Mouse (Mus musculus) thymus, adult 18-20 months (tissue): ENCODE results near the gene Il31ra.
"Not testable (repeated sequence)": the region's sequence is repeated elsewhere in the genome, so short reads cannot be mapped to it uniquely, and the experiment has no call there.

Experiments used
- DNase-seq, 2 experiments: peaks; one replicate each; pipeline ENCODE4 v3.0.0; 2022; ENCODE audit warnings: mixed read lengths in 2 of 2

Il31ra gene

DNA sequence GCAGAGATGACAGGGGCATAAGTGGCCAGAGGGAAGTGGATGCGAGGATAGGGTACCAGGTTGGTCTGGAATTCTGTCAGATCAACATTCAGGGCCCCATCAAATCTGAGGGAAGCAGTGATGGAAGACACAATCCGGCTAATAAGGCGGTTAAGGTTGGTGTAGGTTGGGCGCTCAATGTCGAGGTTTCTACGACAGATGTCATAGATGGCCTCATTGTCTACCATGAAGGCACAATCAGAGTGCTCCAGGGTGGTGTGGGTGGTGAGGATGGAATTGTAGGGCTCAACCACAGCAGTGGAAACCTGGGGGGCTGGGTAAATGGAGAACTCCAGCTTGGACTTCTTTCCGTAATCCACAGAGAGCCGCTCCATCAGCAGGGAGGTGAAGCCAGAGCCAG, at the start of gene Il31ra:
TSS of gene Il31ra (minus strand) at position 101 of the 400 bp plus-strand sequence.
- DNase-seq: not testable (repeated sequence)

DNA sequence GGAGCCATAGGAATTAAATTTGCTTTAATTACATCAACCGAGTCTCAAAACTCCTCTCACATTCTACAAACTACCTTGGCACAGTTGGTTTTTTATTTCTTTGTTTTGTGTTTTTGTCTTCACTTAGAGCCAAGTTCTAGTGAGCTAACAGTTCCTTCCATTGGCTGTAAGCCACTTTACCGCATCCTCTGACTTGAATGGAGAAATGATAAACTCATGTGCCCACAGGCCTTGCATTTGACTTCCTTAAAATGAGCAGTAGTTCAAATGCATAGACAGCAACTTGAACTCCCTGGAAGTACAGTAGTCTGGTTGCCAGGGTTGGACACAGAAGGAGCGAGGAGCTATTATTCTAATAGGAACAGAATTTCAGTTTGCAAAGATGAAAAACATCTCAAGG, 48.7 kb upstream of the Il31ra start:
- no peak for DNase-seq

- DNase-seq: no peak
Observed at GRCm38 (mm10) chr13:112639111-112639510, 45.0 kb upstream of the Il31ra start.

GRCm38 (mm10) chr13:112636498-112636897, 42.3 kb upstream of the Il31ra start:
- no peak for DNase-seq

DNA sequence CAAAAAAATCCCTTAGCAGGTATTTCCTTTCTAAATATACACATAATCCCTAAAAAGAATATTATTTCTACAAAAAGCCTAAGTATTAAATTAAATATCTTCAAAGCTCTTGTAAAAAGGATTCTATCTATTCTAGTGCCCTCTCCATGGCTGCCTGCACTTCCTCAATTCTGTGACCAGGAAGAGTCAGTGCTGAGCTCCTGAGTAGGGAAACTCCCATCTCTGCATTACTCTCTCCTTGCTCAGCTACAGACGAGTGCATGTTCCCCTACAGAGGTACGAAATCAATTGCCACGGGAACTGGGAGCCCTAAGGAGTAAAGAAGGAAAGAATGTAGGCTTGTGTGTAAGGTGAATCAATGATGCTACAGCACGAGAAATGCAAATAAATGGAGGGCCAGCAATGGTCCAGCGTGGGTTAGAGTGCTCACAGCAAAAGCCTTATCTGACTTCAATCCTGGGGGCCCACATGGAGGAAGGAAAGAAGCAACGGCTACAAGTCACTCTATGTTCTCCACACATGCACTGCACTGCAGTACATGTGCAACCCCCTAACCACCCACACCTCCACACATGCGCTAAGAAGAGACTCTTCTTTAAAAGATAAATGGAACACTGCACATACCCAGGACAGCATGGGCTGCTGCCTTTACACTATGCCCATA, 41.1 kb upstream of the Il31ra start:
- DNase-seq: no peak

DNA sequence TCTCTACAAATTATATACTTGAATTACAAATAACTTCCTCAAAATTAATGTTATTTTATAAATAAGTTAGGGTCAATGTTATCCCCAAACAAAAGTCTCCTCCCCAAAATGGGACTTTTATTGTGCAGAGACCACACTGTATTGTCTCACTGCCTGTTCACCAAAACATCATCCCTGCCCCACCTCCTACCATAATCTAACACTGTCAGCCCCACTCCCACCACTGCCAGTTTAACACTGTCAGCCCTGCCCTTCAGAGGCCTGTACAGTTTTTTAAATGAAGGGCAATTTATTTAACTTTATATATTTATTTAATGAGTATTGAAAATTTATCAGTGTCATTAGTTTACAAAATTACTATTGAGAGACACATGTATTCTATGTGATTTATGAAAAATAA, 31.4 kb upstream of the Il31ra start:
- DNase-seq: no peak

DNA sequence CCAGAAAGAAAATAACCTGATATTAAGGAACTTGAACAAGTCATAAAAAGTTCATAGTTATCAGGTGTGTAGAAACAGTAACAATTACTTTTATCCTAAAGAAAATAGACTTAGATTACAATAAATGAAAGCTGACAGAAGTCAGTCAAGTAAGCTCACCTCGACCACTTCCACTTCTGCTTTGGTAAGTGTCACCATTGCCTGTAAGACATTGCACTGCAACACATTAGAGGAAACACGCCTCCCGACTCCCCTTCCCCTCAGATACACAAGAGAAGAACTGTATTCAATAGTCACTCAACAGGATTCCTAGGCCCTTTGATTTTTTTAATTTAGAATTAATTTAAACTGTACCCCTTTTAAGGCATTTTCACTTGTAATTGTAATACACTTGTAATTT, 30.5 kb upstream of the Il31ra start:
- no peak for DNase-seq

- no peak for DNase-seq
Observed at GRCm38 (mm10) chr13:112623656-112624055, 29.5 kb upstream of the Il31ra start.

- no peak for DNase-seq
Observed at GRCm38 (mm10) chr13:112621592-112621991, 27.4 kb upstream of the Il31ra start.

DNA sequence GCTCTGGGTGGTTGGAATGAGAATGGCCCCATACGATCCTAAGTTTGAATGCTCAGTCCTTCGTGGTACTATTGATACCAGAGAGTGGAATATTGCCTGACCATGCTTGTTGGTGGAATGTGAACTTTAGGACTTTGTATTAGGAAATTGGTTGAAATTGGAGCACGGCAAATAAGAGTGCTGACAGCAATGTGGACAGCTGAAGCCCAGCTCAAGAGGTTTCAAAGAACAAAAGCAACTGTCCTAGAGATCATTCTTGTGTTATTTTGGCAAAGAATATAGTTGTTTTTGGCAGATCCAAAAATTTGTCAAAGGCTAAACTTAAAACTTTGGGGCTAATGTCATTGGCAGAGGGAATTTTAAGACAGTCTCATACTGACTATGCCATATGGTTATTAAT, 14.4 kb upstream of the Il31ra start:
- no peak for DNase-seq

- DNase-seq: no peak
Observed at GRCm38 (mm10) chr13:112604411-112604810, 10.3 kb upstream of the Il31ra start.

GRCm38 (mm10) chr13:112603839-112604238, 9.7 kb upstream of the Il31ra start:
- no peak for DNase-seq

GRCm38 (mm10) chr13:112602607-112603006, 8.4 kb upstream of the Il31ra start:
- no peak for DNase-seq

GRCm38 (mm10) chr13:112590254-112590653, 3.9 kb downstream of the Il31ra start:
- no peak for DNase-seq

DNA sequence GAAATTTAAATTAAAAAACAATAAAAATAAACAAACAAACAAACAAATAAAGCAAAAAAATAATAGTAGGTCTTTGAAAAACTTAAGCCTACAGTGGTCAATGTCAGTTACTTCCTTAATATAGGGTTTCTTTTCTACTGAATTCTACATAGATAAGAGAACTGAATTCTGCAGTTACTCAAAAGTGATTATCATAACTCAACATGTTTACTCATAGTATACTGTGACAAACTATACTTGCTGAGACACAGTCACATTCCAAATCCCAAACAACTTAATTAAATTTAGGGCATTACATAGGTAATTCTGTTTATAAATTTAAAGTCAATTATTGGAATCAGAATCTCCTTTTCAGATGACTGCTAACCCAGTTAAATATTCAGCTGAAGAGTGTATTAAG, 4.5 kb downstream of the Il31ra start:
- DNase-seq: no peak

GRCm38 (mm10) chr13:112584556-112585237, 9.5 kb downstream of the Il31ra start:
- DNase-seq: no peak

DNA sequence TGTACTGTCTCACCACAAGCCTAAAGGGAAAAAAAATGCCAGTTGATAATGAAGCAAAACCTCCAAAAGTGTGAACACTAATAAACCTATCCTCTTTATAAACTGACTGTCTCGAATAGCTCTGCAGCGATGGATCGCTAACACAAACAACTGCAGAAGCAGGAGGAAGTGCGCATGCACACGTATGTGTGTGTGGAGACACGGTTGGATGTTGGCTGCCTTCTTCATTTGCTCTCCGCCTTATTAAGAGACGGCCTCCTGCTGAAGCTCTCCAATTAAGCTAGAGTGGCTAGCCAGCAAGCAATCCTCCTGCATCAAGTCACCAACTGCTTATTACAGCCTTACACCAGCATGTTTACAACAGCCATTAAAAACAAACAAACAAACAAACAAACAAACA, 11.9 kb downstream of the Il31ra start:
- DNase-seq: no peak

DNA sequence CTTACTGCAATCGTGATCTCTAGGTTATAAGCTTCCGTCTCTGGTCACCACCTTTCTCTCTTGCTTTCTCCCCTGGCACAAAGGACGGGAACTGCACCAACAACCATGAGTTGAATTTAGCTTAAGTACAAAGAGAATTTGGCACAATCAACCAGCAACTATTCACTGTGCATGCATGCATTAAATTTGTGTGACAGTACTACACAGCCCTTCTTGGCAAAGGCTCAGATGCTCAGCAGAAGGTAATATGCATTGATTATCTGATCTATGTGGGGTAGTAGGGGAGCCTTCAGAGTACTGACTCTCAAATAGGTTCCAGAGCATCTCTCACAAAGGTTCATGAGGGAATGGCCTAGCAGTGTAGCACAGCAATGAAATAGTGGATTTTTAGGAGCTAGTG, 12.4 kb downstream of the Il31ra start:
- no peak for DNase-seq

DNA sequence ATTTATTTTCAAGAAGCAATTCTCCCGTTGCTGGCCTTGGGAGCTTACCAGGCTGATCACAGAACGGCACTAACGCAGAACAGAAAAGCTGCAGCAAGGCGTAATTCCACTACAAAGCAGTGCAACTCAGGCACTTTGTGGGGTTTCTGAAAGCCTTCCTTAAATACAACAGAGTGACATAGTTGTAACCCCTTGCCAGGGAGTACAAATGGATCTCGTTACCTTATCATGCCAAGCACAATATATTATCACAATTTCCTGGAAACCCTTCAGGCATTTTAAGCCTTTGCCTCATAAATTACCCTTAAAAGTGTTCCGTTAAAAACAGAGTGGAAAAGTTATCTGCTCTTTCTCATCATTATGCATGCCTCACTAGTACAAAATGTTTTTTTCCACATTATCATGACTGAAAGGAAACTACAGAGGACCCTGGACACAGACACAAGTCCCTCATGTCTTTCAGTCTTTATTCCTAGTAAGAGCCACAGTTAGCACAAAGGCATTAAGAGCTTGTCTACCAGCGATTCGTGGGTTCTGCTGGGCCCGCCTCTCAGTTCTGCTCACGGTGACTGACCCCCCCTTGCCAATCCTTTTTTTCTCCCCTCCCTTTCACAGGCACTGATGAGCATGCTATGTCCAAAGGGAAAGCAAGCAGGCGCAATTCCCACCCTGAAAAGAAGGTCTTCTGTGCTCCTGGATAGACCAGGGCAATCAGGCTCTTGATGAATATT, 13.4 kb downstream of the Il31ra start:
- no peak for DNase-seq

- DNase-seq: peak; percentile 97 to 100
Observed at GRCm38 (mm10) chr13:112578041-112578440, 16.1 kb downstream of the Il31ra start.

DNA sequence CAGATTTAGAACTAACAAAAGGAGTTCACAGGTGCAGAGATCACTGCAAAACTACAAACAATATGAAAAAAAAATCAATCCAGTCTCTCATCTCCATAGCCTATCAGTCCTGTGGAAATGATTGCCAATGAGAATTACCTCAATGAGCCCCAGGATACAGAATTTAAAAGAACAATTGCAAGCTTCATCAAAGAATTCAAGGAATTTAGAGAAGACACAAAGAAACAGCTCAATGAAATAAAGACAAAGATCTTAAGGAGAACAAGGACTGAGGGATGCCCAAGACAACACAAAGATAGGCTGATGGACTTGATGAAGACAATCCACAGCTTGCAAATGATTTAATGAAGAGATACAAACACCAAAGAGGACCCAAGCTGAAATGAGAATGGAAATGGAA, 20.4 kb downstream of the Il31ra start:
- DNase-seq: no peak

DNA sequence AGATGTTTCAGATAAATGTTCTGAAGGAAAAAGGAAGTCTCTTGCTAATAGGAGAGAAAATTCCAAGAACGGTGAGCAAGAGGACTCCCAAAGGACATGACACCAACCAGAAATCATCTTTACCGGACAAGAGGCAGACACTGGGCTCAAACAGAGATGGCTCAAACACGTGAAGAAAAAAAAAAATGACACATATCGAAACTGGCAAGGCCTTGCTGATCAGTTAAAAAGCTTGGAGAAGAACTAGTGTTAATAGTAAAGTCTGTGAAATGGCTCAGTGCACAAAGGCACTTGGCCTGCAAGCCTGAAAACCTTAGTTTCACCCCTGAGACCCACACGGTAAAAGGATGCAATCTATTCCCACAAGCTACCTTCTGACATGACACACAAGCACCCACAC, 23.4 kb downstream of the Il31ra start:
- DNase-seq: no peak

GRCm38 (mm10) chr13:112569606-112570005, 24.6 kb downstream of the Il31ra start:
- no peak for DNase-seq

DNA sequence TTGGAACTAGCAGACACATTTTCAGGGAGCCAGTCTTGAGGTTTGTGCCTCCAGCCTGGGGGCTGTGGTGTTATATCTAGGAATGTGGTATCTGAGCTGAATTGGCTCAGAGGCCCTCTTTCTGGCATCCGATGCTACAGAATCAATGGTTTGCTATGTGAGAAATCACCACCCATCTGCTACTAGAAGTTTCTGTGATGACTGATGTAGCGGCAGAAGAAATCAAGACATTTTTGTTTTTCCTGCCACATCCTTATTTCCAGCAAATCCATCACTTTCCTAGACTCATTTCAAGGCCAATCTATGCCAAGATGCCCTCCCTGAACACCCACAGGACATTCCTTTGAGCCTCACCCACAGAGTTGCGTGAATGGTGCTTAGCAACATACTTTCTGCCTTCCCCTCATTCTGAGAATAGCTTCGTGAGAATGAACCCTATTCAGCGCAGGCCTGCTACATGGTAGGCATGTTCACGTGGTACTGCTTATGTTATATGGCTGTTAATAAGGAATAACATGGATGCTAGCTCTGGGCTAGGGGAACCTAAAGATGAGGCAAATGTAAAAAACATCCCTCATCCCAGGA, 33.5 kb downstream of the Il31ra start:
- no peak for DNase-seq
